Mouse (Mus musculus): ENCODE results near the gene AC153137.1.

DNA sequence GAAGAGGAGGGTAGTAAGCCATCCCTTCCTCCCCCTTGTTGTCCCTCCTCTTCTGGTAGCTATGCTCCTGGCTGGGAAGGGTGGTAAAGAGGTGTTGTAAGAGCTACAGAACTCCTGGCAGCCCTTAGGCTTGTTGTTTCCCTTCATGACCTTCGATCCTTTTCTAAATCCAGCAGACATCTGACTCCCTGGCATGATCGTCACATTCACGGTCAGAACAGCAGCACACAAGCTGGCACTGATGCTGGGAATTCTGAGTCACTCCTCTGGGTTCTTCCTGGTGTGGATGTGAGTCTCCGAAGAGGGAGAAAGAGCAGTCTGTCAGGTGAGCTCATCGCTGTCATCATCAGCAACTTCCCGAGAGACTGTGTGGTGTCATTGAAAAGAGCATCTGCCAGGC is 41.5 kb upstream of the AC153137.1 start:
- no peak for TF ChIP-seq CHD2 (IDR thresholded peaks at IDR 0.05; ENCODE audit: low read depth, low read length)
- TF ChIP-seq ZC3H11A (IDR thresholded peaks at IDR 0.05; ENCODE audit: borderline replicate concordance, low read depth, low read length): no peak
- no peak for TF ChIP-seq MAFK (IDR thresholded peaks at IDR 0.05; ENCODE audit: insufficient read depth, low read depth, low read length)

Data from ES-E14 (cell line).